Mouse (Mus musculus): Measurements from ENCODE around the gene Gstm6. TPM values are rescaled to one million over a fixed set of nuclear protein-coding genes. Genes with fewer than 3 reads are reported as not detected.
"Not testable (repeated sequence)": the region's sequence is repeated elsewhere in the genome, so short reads cannot be mapped to it uniquely, and the experiment has no call there.

Gene Gstm6
- total RNA-seq (2021) = 10 to 100 TPM; 12.1 to 14.2 TPM

DNA sequence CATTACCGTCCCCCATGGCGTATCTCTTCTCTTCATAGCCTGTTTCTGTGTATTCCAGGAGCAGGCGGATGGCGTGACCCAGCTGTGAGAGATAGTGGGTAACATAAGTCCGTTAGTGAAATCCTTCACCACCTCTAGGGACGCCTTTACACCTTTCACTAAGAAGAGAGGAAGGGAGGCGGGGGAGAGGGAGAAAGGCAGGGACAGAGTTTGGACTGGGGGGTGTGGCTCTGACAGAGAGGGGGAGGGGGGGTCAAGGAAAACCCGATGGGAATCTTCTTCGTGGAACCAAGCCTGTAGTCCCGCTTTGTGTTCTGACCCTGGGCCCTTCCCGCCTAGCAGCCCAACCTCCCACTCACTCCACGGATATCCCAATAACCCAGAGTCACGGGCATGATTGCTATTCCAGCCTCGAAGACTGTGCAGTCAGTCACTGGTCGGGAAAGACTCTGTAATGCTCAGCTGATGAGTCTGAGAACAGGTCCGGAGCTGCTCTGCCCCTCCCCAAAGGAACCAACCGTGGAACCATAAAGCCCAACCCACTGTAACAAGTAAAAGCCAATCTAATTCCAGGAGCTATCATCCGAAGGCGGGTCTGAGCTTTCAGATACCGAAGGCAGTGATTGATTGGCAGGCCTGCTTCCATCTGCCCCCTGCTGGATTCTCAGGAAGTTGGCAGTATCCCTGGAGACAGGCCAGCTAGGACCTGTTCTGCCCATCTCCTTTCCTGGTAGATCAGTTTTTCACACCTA lies at the start of gene Gstm6:
Gene Gstm6 (minus strand): TSS at position 511 of the 752 bp plus-strand sequence.
- peak in 1 of 2 experiments; percentile 42 for DNase-seq (ENCODE audit: extremely low spot score in 1 of 2, low spot score in 1 of 2)

DNA sequence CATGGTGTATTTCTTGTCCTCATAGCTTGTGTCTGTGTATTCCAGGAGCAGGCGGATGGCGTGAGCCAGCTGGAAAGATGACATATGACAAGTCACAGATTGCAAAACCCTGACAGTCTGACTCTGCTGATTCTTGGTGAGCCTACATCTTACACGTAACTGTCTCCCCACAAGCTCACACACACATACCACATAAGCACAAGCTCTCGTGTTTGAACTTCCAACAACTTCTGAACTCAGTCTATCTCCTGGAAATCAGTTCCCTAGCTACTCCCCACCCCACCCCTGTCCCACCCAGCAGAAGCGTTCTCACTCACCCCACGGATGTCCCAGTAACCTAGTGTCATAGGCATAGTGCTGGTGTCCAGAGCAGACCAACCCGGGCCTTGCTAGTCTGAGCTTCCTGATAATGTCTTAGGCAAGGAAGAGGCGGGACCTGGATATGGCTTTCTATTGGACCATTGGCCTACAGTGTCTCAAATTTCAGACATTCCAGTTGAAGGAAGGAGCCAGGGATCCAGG lies 42.6 kb upstream of the Gstm6 start, which contains the start of gene Gstm2:
Gene Gstm2 (minus strand): TSS at position 413 of the 522 bp plus-strand sequence.
- DNase-seq (ENCODE audit: extremely low spot score in 1 of 2, low spot score in 1 of 2) = no peak

DNA sequence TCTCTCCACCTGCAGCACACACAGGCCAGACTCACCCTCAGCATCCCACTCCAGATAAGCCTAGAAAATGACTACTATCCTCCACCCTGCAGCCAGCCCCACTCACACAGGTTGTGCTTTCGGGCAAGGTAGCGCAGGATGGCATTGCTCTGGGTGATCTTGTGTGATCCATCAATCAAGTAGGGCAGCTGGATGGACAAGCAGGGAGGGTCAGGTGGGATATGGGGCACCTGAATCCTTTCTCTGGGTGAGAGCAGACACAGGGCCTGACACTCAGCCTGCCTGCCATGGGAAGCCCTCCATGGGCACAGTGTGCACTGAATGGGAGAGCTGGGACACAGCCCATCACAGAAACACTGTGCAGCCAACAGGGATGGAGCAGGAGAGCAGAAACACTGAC lies 41.6 kb upstream of the Gstm6 start:
- DNase-seq (ENCODE audit: extremely low spot score in 1 of 2, low spot score in 1 of 2) = not testable (repeated sequence)

DNA sequence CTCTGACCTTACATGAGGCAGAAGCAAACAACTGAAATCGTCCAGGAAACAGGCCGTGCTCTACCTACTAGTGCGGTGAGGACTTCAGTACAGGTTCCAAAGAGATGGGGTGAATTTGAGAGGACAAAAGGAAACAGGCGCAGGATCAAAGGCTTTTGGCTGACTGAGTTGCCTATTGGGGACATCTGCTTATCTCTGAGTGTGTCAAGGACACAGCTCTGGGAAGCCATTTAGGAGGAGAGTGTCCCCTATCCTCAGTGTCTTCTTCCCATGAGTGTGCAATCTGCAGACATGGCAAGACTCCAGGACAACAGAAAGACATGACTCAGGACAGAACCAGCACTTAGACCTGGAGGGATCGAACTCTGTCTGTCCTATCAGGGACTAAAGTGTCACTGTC lies 40.9 kb upstream of the Gstm6 start:
- no peak for DNase-seq (ENCODE audit: extremely low spot score in 1 of 2, low spot score in 1 of 2)

DNA sequence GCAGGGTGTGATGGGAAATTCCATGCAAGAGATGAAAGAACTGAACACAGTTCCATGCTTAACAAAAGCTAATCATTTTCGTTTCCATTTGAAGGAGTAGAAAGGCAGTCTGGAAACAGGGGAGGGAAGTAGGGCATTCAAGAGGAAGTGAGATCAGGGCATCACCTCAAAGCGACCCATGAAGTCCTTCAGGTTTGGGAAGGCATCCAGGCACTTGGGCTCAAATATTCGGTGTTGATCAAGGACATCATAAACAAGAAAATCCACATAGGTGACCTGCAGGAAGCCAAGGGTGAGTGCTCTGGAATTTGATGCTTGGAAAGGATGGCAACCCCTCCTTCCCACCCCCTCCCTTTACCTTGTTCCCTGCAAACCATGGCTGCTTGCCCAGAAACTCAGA lies 40.2 kb upstream of the Gstm6 start:
- no peak for DNase-seq (ENCODE audit: extremely low spot score in 1 of 2, low spot score in 1 of 2)

DNA sequence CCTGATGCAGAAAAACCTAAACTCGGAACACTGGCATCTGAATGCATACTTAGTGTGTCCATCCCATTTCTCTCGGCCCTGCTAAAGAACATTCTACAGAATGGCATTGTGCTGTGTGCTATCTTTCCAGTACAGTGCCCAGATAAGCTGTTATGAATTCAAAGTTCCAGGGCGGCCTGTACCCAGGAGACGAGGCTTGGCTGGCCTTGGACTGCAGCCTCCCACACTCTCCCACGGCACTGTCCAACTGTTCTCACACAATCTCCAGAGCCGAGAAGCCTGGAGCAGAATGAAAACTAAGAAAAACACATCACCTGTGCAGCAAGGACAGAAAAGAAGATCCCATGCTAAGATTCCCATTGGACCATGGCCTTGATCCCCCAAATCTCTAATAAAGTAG lies 39.2 kb upstream of the Gstm6 start:
- no peak for DNase-seq (ENCODE audit: extremely low spot score in 1 of 2, low spot score in 1 of 2)

DNA sequence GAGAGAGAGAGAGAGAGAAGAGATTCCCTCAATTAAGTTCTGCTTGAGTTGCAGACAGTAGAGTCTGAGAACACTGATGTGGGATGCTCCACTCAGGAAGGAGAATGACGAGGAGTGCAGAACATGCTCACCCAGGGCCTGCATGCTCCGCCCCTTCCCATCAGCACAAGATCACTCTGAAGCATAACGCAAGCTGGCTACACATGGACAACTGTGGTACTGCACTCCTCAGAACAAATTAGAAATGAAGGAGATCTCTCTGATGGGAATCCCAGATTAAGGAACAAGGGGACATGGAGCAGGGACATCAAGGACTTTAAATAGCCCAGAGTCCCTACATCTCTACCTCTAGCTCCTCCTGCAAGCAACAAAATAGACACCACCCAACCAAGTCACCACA lies 37.7 kb upstream of the Gstm6 start:
- no peak for DNase-seq (ENCODE audit: extremely low spot score in 1 of 2, low spot score in 1 of 2)

DNA sequence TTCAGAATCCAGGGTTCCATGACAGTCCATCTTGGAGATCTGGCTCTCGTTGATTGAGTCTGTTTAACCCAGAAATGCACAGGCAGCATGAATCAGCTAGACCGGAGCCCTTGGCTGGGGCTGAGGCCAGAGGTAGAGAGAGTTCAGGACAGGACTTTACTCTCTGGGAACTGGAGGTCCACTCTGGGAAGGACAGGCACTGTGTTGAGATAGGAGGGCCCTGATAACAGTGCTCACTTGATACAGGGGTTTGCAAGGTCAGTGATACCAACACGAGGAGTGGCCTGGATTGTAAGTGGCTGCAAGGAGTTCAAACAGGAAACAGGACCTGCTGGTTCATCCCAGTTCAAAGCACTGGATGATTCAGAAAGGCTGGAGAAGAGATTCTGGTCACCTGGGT lies 34.1 kb upstream of the Gstm6 start:
- DNase-seq (ENCODE audit: extremely low spot score in 1 of 2, low spot score in 1 of 2) = no peak

DNA sequence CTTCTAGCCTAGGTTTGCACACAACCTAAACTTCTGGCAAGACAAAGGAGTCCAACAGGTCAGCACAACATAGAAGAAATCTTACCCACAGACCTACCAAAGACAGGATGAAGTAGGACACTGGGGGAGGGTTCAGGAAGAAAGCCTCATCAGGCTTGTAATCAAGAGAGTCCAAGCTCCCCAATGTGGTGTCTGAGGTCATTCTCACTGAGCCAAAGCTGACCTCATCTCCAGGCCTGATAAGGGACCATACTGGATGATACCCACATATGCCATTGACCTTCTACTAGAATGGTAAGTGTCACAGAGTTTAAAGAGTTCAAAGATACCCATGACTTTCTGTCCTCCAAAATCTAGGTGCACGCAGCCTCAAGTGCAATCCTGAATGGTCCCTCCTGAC lies 30.7 kb upstream of the Gstm6 start:
- no peak for DNase-seq (ENCODE audit: extremely low spot score in 1 of 2, low spot score in 1 of 2)

DNA sequence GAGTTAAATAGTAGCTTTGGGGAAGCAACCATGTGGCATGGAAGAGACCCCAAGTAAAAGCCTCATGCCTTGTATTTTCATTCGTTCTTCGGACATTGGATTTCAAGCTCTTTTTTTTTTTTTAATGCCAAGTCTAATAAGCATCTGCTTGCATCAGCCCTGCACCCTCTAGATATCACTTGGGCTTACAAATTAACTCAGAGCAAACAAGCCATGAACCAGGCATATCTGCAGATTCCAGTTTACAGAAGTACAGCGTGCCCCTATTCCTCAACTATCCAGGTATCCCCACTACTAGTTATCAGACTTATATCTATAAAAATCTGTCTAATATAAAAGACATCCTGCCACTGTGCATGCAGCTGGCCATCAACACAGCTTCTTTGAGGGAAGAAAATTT lies 28.5 kb upstream of the Gstm6 start:
- no peak for DNase-seq (ENCODE audit: extremely low spot score in 1 of 2, low spot score in 1 of 2)

DNA sequence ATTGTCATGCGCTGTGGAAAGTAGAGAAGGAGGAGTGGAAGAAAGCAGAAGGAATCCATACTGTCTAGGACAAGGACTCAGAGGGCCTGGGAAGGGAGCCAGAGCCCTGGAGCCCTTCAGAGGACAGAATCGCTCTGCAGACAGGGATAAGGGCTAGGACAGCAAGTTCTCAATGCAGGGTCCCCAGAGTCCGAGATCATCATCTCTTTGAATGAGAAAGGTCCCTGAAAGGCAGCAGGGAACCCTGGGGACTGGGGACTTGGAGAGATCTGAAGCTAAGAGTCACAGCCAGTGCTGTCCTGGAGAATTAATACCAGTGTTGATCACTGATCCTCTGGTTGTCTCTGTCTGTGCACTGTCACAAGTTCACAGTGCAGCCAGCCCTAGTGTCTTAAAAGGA lies 27.6 kb upstream of the Gstm6 start:
- not testable (repeated sequence) for DNase-seq (ENCODE audit: extremely low spot score in 1 of 2, low spot score in 1 of 2)

DNA sequence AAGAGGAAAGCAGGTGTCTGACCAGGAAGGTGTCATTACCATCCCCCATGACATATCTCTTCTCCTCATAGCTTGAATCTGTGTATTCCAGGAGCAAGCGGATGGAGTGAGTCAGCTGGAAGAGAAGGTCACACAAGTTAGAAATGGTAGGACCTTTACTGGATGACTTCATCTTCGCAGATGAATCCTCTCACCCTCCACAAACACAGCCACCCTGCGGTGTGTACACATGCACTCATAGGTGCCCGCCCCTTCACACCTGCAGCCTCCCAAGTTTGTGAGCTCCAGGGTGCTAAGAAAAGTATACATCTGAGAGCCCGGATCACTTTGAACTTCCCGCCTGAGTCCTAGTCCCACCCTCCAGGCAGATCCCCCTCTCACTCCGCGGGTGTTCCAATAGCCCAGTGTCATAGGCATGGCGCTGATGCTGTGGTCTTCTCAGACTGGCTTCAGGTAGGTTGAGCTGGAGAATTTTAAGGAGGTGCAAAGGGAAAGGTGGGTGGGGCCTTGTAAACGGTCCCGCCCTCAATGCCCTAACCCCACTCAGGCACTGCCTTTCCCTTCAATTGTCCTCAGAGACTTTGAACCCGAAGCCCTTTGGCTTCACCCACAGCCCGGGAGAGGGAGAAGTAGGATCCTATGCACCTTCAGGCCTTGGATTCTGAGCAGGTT lies 25.3 kb upstream of the Gstm6 start, which contains the start of gene Gstm3:
Gene Gstm3 (minus strand): TSS at position 560 of the 672 bp plus-strand sequence.
- DNase-seq (ENCODE audit: extremely low spot score in 1 of 2, low spot score in 1 of 2) = no peak

DNA sequence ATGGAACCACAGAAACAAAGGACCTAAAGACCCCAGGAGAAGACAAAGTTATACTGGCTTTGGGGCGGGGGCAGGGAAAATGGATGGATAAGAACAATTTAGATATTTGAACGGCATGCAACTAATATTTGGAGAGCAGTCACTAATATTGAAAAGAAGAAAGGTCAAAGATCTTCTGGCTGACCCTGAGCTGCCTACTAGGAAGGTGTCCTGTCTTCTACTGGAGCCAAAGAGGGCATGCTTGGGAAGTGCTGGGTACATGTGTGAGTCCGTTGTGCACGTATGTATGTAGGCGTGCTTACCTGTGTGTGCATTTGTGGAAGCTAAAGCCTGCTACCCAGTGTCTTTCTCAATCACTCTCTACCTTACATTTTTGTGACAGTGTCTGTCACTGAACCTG lies 23.1 kb upstream of the Gstm6 start:
- DNase-seq (ENCODE audit: extremely low spot score in 1 of 2, low spot score in 1 of 2) = no peak

DNA sequence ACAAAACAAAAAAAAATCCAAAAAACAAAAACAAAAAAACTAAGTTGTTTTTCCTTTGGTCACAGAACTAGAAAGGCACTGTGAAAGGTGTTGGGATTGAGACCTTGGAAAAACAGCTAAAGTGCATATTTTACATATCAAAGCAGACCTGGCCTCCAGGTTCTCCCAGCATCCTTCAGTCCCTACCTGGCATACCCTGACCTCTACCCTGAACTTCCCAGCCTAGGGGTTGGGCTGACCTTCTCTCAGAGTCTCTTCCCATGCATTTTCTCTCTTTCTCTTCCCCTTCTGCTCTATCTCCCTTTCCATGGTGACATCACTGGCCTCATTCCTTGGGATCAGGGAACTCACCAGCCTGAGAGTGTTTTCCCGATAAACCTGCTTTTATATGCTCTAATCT lies 22.0 kb upstream of the Gstm6 start:
- no peak for DNase-seq (ENCODE audit: extremely low spot score in 1 of 2, low spot score in 1 of 2)

DNA sequence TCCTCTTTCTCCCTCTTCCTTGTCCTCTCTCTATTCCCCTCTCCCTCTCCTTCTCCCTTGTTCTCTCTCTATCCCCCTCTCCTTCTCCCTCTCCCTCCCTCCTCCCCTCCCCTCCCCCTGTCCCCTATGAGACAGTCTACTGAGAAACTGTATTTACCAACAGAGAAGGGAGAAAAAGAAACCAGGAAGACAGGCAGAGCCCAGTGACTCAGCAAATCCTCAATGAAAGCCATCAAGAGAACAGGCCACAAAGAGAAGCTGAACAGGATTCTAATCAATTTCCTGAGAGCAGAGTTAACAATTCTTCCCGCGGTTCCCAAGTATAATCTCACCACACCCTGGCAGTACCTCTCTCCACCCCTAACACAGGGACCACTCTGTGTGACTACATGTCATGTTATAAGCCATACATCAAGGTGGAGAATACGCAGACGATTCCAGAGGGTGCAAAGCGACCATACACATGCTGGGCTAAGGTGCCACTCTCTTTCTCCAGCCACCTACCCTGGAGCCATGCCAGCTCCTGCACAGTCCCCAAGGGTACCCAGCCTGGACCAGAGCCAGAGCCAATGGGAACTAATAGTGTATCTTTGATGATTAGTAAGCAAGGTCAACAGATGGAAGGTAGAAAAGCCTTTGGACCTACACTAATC lies 21.2 kb upstream of the Gstm6 start:
- no peak for DNase-seq (ENCODE audit: extremely low spot score in 1 of 2, low spot score in 1 of 2)

DNA sequence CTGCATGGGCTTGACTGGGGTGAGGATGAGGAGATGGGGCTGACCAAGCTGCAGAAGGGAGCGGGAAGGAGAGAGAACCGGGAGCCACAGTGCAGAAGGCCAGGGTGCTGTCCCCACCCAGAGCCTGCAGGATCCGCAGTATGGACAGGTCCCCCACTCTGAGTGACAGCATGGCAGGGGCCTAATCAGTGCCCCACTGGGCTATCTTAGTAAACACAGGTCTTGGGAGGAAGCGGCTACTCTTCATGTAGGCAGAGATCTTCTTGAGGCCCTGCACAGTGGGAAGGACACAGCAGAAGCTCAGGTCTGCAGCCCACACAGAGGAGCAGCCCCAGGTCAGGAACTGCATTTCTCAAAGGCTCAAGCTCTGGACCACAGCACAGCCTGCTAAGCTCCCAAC lies 20.5 kb upstream of the Gstm6 start:
- no peak for DNase-seq (ENCODE audit: extremely low spot score in 1 of 2, low spot score in 1 of 2)

DNA sequence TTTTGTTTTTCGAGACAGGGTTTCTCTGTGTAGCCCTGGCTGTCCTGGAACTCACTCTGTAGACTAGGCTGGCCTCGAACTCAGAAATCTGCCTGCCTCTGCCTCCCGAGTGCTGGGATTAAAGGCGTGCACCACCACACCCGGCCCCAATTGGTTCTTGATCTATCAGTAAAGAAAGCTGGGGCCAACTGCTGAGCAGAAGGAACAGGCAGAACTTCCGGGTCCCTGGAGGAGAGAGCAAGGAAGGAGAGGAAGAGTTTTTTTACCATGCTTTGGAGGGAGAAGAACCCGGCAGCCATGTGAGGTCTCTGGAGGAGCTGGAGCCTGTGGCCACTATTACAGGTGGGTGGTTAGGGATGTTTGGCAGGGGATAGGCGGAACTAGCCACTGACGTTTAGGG lies 11.7 kb upstream of the Gstm6 start:
- DNase-seq (ENCODE audit: extremely low spot score in 1 of 2, low spot score in 1 of 2) = not testable (repeated sequence)

DNA sequence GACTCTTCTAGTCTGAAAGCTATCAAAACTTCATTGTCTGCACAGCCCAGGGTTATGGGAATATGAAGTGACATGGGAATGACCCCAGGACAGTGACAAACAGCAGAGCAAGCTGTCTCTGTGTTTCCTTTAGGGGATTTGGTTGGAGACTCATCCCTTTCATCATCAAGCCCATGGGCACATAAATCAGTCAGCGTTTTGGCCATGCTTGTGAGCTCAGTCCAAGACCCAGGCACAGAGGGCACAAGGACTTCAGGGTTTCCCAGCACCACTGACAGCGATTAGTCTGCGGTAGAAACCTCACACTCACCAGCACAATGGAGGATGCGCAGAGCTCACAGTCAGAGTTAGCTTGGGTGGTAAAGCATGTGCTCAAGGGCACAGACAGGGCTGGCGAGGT lies 10.4 kb upstream of the Gstm6 start:
- no peak for DNase-seq (ENCODE audit: extremely low spot score in 1 of 2, low spot score in 1 of 2)

DNA sequence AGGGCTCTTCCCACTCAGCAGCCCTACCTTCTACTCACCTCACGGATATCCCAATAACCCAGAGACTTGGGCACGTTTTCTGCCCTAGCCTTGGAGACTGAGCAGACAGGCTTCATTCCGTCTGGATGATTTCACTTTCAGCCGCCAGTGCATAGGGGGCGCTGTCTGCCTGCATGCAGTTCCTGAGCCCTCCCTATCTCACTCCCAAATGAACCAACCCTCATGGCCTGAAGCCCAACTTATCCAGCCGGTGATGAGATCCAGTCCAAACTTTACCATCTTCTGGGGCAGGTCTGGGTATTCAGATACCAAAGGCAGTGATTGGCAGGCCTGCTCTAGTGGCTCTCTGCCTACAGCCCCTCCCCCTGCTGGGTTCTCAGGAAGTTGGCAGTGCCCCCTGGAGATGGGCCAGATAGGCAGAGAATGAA lies 9.8 kb upstream of the Gstm6 start:
- peak; percentile 44 to 70 for DNase-seq (ENCODE audit: extremely low spot score in 1 of 2, low spot score in 1 of 2)

DNA sequence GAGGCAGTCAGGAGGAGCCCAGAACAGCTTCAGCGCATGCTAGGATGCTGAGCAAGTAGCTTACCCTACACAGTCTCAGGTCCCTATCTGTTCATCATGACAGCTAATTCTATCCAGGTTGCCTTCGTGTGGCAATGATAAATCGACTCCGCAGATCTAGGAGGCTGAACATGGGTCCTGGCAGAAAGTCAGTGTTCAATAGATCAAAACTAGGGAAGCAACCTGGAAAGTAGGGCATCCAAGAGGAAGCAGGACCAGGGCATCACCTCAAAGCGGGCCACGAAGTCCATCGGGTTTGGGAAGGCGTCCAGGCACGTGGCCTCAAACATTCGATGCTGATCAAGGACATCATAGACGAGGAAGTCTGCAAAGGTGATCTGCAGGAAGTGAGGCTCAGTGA lies 7.0 kb upstream of the Gstm6 start:
- DNase-seq (ENCODE audit: extremely low spot score in 1 of 2, low spot score in 1 of 2) = no peak

DNA sequence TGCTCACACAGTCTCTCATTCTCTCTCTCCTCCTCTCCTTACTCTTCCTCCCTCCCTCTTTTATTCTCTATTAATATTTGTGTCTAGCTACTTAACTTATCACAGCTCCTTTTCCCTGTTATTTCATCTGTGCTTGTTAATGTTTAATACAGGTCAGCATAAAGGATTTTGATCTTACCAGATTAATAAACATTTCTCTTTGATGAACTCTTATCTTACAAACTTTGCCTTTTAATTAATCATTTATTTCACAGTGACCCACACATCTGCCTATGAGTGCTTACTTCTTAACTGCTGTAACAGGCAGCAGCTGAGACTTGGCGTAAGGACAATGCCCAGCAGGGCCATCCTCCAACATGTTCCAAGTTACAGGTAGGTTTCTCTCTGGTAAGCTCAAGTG lies 5.9 kb upstream of the Gstm6 start:
- DNase-seq (ENCODE audit: extremely low spot score in 1 of 2, low spot score in 1 of 2) = not testable (repeated sequence)

Measured in layer of hippocampus, postnatal 25 days (tissue).